Mouse (Mus musculus): ENCODE data around the gene Spag6.

- TF ChIP-seq EP300 (IDR thresholded peaks at IDR 0.05; ENCODE audit: low read depth) (no peak), CTCF (IDR thresholded peaks at IDR 0.05; ENCODE audit: low read depth) (no peak)
These were observed 72.6 kb downstream of the Spag6 start for GRCm38 (mm10) chr2:18766441-18766820.

Data from liver, embryonic 14.5 days (tissue).